Mouse (Mus musculus): ENCODE measurements around the gene AC131692.1. TPM values are rescaled to one million over a fixed set of nuclear protein-coding genes. Genes with fewer than 3 reads are reported as not detected.

The AC131692.1 gene
- total and polyA plus RNA-seq, 2 experiments from 2014 or later, result not detected

DNA sequence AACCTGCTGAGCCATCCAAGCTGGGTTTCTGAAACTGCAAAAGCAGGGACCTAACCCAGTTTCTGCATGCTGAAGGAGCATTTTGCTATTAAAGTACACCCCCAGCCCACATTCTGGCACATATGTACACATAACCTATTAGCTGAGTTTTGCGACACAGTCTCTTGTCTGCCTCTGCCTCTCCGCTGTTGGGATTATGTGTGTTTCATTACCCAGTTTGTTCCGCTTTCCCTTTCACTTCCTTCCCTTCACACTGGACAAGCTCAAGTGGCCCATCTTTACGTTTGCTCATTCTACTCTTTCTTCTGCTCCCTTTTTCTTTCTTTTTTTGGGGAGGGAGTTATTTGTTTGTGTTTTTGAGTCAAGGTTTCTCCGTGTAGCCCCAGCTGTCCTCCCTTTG lies 20.3 kb upstream of the AC131692.1 start:
- Histone ChIP-seq H3K9me3 (ENCODE audit: low read length) (no peaks in the 10 kb centered on the region), H3K27me3 (ENCODE audit: insufficient read depth, low read length) (no peaks in the 10 kb centered on the region), H3K4me2 (ENCODE audit: low read depth, low read length) (no peak overlapping the region), H3K4me3 (ENCODE audit: low read length) (no peak overlapping the region), H3K9ac (replicated peaks; ENCODE audit: low read length) (no peak overlapping the region), H3K36me3 (ENCODE audit: insufficient read depth, low read length) (peaks cover 32% of the 10 kb centered on the region), H3K27ac (no peak overlapping the region), H3K4me1 (ENCODE audit: insufficient read depth, low read length) (peaks cover 7% of the 10 kb centered on the region)
- ATAC-seq (no peak), DNase-seq (ENCODE audit: low spot score) (no peak)
- 86% methylated on average over 5 of the region's 5 CpGs for WGBS
- no peak for TF ChIP-seq CTCF (IDR thresholded peaks at IDR 0.05; ENCODE audit: low read depth)

- H3K9ac ChIP-seq (replicated peaks; ENCODE audit: low read length), result peak within 1 kb of the TSS; percentile 68
- H3K27me3 ChIP-seq (ENCODE audit: insufficient read depth, low read length), result no peaks in the 10 kb centered on the region
- H3K4me2 ChIP-seq (ENCODE audit: low read depth, low read length), result peak within 1 kb of the TSS; percentile 98
- peak within 1 kb of the TSS; percentile 81 for H3K4me3 ChIP-seq (ENCODE audit: low read length)
- ATAC-seq (peak; percentile 93), DNase-seq (ENCODE audit: low spot score) (peak; percentile 94)
- H3K36me3 ChIP-seq (ENCODE audit: insufficient read depth, low read length), result peaks cover 30% of the 10 kb centered on the region
- TF ChIP-seq CTCF (IDR thresholded peaks at IDR 0.05; ENCODE audit: low read depth), result no peak
- H3K9me3 ChIP-seq (ENCODE audit: low read length), result no peaks in the 10 kb centered on the region
- WGBS, result under 1% methylated on average over 33 of the region's 33 CpGs
- H3K27ac ChIP-seq, result peak within 1 kb of the TSS; percentile 90
- H3K4me1 ChIP-seq (ENCODE audit: insufficient read depth, low read length), result peaks cover 7% of the 10 kb centered on the region
These were observed 17.4 kb upstream of the AC131692.1 start, which contains the start of gene Vps51 for GRCm38 (mm10) chr19:6076564-6077393. Gene Vps51, minus strand, starts transcription at chr19:6077231.

GRCm38 (mm10) chr19:6079983-6080480 lies 14.2 kb upstream of the AC131692.1 start, which contains the start of gene Tmem262:
Gene Tmem262, plus strand, starts transcription at chr19:6080033.
- no peaks in the 10 kb centered on the region for H3K9me3 ChIP-seq (ENCODE audit: low read length)
- DNase-seq (ENCODE audit: low spot score), result no peak
- 94% methylated on average over 12 of the region's 12 CpGs for WGBS
- ATAC-seq, result no peak
- H3K36me3 ChIP-seq (ENCODE audit: insufficient read depth, low read length), result peaks cover 28% of the 10 kb centered on the region
- H3K27ac ChIP-seq, result no peak within 1 kb of the TSS
- H3K4me3 ChIP-seq (ENCODE audit: low read length), result no peak within 1 kb of the TSS
- H3K4me1 ChIP-seq (ENCODE audit: insufficient read depth, low read length), result peaks cover 15% of the 10 kb centered on the region
- no peaks in the 10 kb centered on the region for H3K27me3 ChIP-seq (ENCODE audit: insufficient read depth, low read length)
- H3K9ac ChIP-seq (replicated peaks; ENCODE audit: low read length), result no peak within 1 kb of the TSS
- TF ChIP-seq CTCF (IDR thresholded peaks at IDR 0.05; ENCODE audit: low read depth), result no peak
- no peak within 1 kb of the TSS for H3K4me2 ChIP-seq (ENCODE audit: low read depth, low read length)

DNA sequence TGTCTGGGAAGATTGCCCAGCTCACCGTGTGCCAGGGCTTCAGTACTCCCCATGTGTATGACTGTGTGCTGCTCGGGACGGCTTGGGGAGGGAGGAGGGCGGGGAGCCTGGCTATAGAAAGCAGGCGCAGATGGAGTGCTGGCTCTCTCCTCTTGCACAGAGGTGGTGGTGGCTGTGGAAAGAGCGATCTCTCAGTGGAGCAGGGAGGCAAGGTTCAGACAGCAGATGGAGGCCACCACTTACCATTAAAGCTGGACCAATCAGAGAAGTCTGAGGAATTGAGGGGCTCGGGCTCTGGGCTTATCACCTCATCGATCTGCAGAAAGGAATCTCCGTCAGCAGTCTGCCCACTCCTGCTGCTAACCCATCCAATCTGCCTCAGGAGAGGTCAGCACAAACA lies 12.1 kb upstream of the AC131692.1 start, which contains the start of gene Gm28374:
Gene Gm28374, minus strand, starts transcription at position 101 of the 400 bp plus-strand sequence.
- Histone ChIP-seq H3K9me3 (ENCODE audit: low read length) (no peaks in the 10 kb centered on the region), H3K27me3 (ENCODE audit: insufficient read depth, low read length) (no peaks in the 10 kb centered on the region), H3K36me3 (ENCODE audit: insufficient read depth, low read length) (peaks cover 28% of the 10 kb centered on the region), H3K4me2 (ENCODE audit: low read depth, low read length) (no peak within 1 kb of the TSS), H3K4me1 (ENCODE audit: insufficient read depth, low read length) (peaks cover 8% of the 10 kb centered on the region), H3K27ac (no peak within 1 kb of the TSS), H3K4me3 (ENCODE audit: low read length) (no peak within 1 kb of the TSS), H3K9ac (replicated peaks; ENCODE audit: low read length) (no peak within 1 kb of the TSS)
- no peak for TF ChIP-seq CTCF (IDR thresholded peaks at IDR 0.05; ENCODE audit: low read depth)
- ATAC-seq, result no peak
- 79% methylated on average over 9 of the region's 9 CpGs for WGBS
- DNase-seq (ENCODE audit: low spot score), result no peak

DNA sequence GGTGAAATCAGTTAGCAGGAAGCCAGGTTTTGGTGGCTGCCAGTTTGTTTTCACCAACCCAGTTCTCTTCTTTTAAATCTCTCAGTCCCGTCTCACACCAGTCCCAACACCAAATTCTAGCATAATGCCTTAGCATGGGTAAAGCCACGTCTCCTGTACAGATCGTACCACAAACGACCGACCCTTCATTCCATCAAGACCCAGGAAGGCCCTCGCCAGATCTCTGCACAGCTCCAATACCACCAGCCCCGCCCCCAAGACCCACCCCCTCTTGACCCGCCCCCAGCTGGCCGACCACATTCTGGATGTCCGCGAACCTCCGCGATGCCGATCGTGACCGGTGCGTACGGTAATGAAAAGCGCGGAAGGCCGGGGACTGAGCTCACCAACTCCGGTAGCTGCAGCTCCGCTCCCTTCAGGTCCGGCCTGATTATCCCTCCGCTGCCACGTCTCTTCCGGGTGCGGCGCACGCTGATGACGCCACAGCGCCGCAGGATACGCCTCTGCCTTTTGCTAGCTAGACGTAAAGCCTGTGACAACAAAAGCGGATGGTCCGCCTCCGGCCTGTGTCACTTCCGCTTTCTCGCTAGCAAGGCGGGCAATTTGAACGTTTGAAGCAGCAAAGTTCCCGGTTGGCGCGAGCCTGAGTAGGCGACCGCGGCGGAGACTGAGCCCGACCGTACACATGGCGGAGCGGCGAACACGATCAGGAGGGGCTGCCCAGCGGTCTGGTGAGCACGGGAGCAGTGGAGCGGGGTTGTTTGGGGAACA lies 9.6 kb upstream of the AC131692.1 start, which contains the start of the genes Zfpl1 and Cdca5:
Gene Zfpl1, minus strand, starts transcription at position 479 of the 771 bp plus-strand sequence.
Gene Cdca5, plus strand, starts transcription at position 506 of the 771 bp plus-strand sequence.
- TF ChIP-seq CTCF (IDR thresholded peaks at IDR 0.05; ENCODE audit: low read depth), result no peak
- Histone ChIP-seq H3K9ac (replicated peaks; ENCODE audit: low read length) (peak within 1 kb of the TSS; percentile 63), H3K4me2 (ENCODE audit: low read depth, low read length) (peak within 1 kb of the TSS; percentile 94), H3K27ac (peak within 1 kb of the TSS; percentile 71), H3K36me3 (ENCODE audit: insufficient read depth, low read length) (peaks cover 28% of the 10 kb centered on the region), H3K4me1 (ENCODE audit: insufficient read depth, low read length) (peaks cover 8% of the 10 kb centered on the region), H3K4me3 (ENCODE audit: low read length) (peak within 1 kb of the TSS; percentile 54), H3K9me3 (ENCODE audit: low read length) (no peaks in the 10 kb centered on the region), H3K27me3 (ENCODE audit: insufficient read depth, low read length) (no peaks in the 10 kb centered on the region)
- WGBS, result under 1% methylated on average over 58 of the region's 58 CpGs
- ATAC-seq (peak; percentile 93), DNase-seq (ENCODE audit: low spot score) (peak; percentile 100)

GRCm38 (mm10) chr19:6085417-6085879 lies 8.8 kb upstream of the AC131692.1 start:
- ATAC-seq (peak; percentile 61; the same call in 1 of the 2 replicates), DNase-seq (ENCODE audit: low spot score) (peak; percentile 54)
- Histone ChIP-seq H3K9me3 (ENCODE audit: low read length) (no peaks in the 10 kb centered on the region), H3K9ac (replicated peaks; ENCODE audit: low read length) (no peak overlapping the region; the same call in 1 of the 2 replicates), H3K4me1 (ENCODE audit: insufficient read depth, low read length) (peaks cover 8% of the 10 kb centered on the region), H3K27ac (no peak overlapping the region), H3K27me3 (ENCODE audit: insufficient read depth, low read length) (no peaks in the 10 kb centered on the region), H3K36me3 (ENCODE audit: insufficient read depth, low read length) (peaks cover 22% of the 10 kb centered on the region), H3K4me2 (ENCODE audit: low read depth, low read length) (peak overlapping the region; percentile 94), H3K4me3 (ENCODE audit: low read length) (peak overlapping the region; percentile 54)
- TF ChIP-seq CTCF (IDR thresholded peaks at IDR 0.05; ENCODE audit: low read depth), result no peak
- under 1% methylated on average over 17 of the region's 17 CpGs for WGBS

Measured in hindbrain, postnatal 0 days (tissue).